Mouse (Mus musculus) urinary bladder, postnatal 4 days (tissue): ENCODE results near the gene Ccdc92b.

Source experiments
- DNase-seq, 2 experiments: peaks; one replicate each; pipeline ENCODE4 v3.0.0; 2021 to 2022; ENCODE audit warnings: low spot score in 2 of 2

The Ccdc92b gene

DNA sequence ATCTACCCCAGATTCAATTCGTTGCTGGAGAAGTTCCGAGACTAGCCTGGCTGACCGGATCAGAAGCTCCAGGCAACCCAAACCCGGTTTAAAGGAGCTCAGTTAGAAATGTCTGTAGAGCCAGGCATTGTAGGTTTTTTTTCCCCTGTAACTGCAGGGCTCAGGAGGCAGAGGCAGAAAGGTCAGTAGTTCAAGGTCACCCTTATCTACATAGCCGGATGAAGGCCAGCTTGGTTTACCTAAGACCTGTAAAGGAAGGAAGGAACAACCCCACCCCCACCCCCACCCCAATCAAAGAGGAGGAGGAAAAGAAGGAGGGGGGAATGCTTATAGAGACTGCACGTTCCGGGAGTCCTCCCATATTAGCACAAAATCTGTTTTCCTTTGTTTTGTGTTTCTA lies 8.0 kb upstream of the Ccdc92b start:
- no peak for DNase-seq

DNA sequence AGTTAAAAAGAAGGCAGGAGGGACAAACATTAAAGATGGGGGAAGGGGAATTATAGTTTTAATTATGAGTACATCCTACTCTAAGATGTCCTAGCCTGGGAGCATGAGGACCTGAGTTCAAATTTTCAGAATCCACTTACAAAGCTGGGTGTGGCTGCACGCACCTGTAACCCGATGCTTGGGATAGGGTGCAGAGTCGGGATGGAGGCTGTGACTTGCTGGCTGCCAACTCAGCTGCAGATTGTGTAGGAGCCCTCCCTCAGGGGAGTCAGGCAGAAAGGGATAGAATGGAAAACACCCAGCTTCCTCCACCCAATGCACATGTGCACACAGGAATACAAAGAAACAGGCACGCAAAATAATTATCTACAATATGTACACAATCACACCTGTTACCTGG lies 6.0 kb upstream of the Ccdc92b start:
- no peak for DNase-seq

- no peak for DNase-seq
These were observed 3.8 kb upstream of the Ccdc92b start for GRCm38 (mm10) chr11:74615571-74615970.

DNA sequence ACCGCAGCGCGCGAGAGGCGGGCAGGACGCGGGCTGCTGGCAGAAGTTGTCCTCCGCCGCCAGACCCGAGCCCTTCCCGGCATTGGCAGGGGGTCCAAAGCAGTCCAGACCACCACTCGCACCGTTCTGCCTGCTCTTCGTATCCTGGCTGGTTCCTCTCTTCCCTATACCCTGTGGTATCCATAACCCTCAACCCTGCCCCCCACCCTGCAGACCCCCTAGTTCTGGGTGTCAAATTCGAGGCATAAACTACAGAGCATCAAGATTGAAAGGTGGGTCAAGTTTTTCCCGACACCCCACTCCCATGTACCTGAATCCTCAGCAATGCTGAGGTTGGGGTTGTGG lies 523 bp downstream of the Ccdc92b start:
- no peak for DNase-seq

GRCm38 (mm10) chr11:74621974-74622669 lies 2.7 kb downstream of the Ccdc92b start:
- DNase-seq, result no peak

- no peak for DNase-seq
These were observed 4.3 kb downstream of the Ccdc92b start for GRCm38 (mm10) chr11:74623693-74624092.

- DNase-seq, result no peak
These were observed 5.9 kb downstream of the Ccdc92b start for GRCm38 (mm10) chr11:74625333-74625732.

GRCm38 (mm10) chr11:74627481-74627880 lies 8.1 kb downstream of the Ccdc92b start:
- DNase-seq, result no peak

GRCm38 (mm10) chr11:74631880-74632789 lies 12.7 kb downstream of the Ccdc92b start:
- DNase-seq, result no peak

- DNase-seq, result peak; percentile 28 to 72
These were observed 15.3 kb downstream of the Ccdc92b start for GRCm38 (mm10) chr11:74634490-74635275.

DNA sequence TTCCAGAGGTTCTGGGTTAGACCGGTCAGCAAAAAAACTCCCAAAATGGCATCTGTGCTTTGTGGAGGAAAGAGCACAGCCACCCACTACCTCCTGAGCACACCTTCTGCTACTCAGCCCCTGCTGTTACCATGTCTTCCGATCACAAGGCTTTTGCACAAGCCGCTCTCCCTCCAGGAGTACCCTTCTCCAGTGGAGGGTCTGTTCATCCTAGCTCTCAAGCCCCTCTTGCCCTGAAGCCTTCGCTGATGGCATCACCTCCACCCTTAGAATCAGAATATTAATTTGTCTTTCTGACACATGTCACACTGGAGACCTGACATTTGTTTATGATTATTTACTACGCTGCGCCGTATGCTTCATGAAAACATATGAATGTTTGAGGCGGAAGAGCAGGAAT lies 18.1 kb downstream of the Ccdc92b start:
- DNase-seq, result no peak

DNA sequence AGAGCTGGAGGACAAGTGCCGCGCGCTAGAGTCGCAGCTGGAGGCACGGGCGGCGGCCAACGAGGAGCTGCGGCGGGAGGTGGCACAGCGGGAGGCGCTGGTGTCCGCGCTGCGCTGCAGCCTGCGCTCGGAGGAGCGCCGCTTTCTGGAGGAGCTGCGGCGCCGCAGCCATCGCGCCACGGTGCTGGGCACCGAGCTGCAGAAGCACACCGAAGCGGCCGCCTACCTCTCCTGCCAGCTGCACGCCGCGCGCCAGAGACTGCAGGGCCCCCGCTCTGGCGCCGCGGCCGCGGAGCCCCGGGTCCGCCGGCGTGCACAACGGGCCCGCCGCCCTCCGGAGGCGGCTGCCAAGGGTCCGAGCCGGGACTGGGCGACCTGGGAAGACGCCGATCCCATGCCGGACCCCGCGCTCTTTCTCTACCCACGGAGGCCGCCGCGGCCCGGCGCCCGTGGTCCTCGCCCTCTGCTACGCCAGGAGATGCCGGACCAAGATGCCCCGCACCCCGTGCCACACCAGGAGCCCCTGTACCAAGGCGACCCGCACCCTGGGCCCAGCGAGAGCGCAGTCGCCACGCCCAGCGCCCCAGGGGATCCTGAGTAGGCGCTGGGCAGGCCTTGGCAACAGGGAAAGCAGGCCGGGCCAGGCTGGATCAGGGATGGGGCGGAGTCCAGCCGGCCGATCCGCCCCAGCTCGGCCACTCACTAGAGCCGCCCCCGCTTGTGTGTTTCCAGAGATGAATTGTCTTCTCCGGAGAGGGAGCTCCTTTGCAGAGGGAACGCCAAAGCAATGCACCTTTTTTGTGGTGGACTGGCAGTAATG lies 18.8 kb downstream of the Ccdc92b start:
- peak; percentile 77 to 80 for DNase-seq

- no peak for DNase-seq
These were observed 19.5 kb downstream of the Ccdc92b start for GRCm38 (mm10) chr11:74638791-74639411.

GRCm38 (mm10) chr11:74639628-74640027 lies 20.2 kb downstream of the Ccdc92b start:
- DNase-seq, result no peak

DNA sequence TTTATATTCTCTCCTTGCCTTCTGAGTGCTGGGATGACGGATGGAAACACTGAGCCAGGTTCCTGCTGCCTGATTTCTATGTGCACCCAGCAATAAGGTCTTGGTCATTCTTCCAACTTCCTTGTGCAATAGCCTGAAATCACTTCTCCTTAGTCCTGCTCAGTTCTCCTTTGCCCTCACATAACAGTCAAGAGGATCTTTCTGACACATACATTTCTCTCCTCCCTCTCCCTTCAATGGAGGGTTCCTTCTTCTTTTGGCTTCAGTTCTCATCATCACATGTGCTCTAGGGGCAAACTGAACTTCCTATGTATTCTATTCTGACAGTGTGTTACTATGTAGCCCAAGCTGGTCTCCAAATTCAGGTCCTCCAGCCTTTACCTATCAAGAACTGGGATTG lies 28.6 kb downstream of the Ccdc92b start:
- DNase-seq, result no peak

- DNase-seq, result no peak
These were observed 29.3 kb downstream of the Ccdc92b start for GRCm38 (mm10) chr11:74648676-74649075.

DNA sequence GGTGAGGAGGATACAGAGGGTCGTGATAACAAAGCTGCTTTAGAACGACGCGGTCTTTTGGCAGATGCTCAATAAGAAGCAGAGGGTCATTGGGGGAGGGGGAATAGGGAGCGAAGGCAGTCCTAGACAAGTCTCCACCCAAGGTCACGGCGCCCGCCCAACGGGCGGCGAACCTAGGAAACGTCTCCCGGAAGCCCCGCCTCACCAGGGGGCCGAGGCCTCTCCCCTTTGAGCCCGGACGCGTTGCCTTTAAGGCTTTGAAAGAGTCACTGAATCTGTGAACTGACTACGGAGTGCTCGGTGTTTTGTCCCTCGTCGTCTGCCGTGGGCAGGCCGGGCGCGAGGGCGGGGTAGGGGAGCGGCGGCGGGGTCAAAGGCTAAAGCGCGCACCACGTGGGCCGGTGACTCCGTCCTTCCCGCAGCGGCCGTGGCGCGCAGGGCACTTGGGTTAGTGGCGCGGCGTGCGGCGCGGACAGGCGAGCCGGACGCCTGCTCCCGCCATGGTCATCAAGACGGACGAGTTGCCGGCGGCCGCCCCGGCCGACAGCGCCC lies 29.8 kb downstream of the Ccdc92b start, which contains the start of gene Cluh:
Gene Cluh, plus strand, starts transcription at position 401 of the 552 bp plus-strand sequence.
- DNase-seq, result peak; percentile 97 to 99

- DNase-seq, result no peak
These were observed 30.5 kb downstream of the Ccdc92b start for GRCm38 (mm10) chr11:74649647-74650551.

- DNase-seq, result no peak
These were observed 31.2 kb downstream of the Ccdc92b start for GRCm38 (mm10) chr11:74650576-74651100.
